Mouse (Mus musculus) ovary, postnatal 10 days (tissue): ENCODE results near the gene Sirt4.
A peak's percentile ranks its signal among the peaks of the same experiment; 100 is the strongest.

Experiments used
- DNase-seq: peaks from one replicate; pipeline ENCODE4 v3.0.0; 2022; ENCODE audit warnings: low spot score

The Sirt4 gene

DNA sequence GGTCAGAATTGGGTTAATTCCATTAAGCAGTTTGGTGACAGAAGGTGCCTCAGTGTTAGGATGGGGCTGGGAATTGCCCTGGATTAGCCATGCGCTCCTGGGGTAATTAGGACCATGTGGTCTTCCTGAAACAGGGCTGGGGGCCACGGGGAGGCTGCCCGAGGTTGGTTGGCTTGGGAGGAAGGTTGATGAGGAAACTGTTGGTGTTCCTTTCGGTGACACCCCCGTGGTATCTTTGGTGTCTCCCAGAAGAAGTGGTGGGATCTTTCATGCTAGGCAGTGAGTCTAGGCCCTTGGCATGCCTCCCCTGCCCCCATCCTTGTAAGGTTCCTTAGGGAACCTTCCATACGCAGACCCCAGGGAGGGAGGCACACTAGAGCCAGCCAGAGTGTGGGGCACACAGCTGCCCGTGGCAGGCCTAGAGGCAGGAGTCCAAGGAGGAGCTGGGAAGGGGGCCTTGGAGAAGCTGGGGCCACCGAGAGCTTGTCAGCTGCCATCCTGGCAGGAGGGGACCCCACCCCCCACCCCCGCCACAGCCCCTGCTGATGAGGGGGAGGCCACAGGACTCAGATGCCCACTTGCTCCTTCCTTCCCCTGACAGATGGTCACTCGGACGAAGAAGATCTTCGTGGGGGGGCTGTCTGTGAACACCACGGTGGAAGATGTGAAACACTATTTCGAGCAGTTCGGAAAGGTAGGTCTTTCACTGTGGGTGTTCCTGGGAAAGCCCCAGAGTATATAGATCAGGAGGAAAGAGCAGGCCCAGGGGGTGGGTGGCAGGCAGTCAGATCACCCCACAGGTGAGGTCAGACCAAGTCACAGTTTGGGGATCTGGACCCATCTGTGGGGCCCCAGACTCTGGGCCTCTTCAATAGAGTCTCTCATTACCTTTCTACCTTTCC, 49.4 kb downstream of the Sirt4 start:
- DNase-seq = no peak

- DNase-seq = no peak
Measured at GRCm38 (mm10) chr5:115434280-115434852, 50.2 kb downstream of the Sirt4 start.

- DNase-seq = no peak
Measured at GRCm38 (mm10) chr5:115433191-115433590, 51.3 kb downstream of the Sirt4 start.

- DNase-seq = no peak
Measured at GRCm38 (mm10) chr5:115432395-115432794, 52.1 kb downstream of the Sirt4 start.

- DNase-seq = no peak
Measured at GRCm38 (mm10) chr5:115431898-115432259, 52.6 kb downstream of the Sirt4 start.

- no peak for DNase-seq
Measured at GRCm38 (mm10) chr5:115431061-115431897, 53.2 kb downstream of the Sirt4 start.

GRCm38 (mm10) chr5:115430187-115430960, 54.2 kb downstream of the Sirt4 start:
- DNase-seq = no peak

DNA sequence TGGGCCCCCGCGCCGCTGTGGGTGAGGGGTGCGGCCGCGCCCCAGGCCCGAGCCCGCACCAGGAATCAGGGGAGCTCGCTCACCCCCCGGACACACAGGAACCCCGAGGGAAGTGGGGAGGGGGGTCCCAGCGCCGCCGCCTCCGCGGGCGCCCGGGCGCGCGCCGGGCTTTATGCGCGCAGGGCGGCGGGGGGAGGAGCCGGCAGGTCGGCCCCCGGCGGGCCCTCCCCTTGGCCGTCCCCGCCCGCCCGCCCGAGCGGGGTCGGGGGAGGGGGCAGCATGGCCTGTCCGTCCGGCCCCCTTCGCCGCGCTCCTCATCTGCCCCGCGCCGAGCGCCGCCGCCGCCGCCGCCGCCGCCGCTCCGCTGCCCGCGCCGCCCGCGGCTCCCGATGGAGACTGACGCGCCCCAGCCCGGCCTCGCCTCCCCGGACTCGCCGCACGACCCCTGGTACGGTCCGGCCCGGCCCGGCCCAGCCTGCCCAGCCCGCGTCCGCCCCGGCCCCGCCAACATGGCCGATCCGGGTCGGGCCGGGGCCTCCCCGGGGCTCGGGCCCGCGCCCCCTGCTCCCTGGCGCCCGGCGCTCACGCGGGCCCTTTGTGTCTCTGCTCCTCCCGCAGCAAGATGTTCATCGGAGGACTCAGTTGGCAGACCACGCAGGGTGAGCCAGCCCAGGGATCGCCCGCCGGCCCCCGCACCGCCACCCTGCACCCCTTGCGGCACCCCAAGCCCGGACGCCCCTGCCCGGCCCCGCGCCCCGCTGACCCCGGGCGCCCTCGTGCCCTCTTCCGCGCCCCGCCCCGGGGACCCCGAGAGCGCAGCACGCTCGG, 55.0 kb downstream of the Sirt4 start, which contains the start of gene Msi1:
TSS of gene Msi1 (plus strand) at position 241 of the 828 bp plus-strand sequence.
- DNase-seq = peak; percentile 33

DNA sequence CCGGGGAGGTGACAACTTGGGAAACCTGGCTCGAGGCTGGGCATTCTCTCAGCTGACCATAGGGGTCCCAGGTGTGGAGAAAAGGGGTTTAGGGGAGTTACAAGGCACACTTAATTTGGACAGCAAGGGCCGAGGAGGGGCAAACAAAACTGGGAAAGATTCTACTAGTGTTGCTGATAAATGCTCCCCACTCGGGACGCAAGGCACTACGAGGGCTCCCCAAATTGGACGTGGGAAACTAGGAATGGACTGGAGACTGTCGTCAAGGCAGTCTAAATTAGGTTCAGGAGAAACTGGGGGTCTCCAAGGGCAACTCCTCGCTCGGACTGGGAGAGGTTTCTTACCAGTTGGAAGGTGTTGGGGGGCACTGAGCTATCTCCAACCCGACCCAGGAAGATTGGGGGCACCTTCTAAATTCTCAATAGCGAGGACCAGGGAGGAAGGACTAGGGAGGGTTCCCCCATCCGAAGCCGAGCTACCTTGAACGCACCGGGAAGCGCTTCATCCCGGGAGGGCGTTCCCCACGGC, 55.6 kb downstream of the Sirt4 start:
- DNase-seq = no peak
